Mouse (Mus musculus) left cerebral cortex, adult 18-20 months (tissue): Measurements from ENCODE around the gene Slc27a1. TPM values are rescaled to one million over a fixed set of nuclear protein-coding genes. Genes with fewer than 3 reads are reported as not detected.

Source experiments
- DNase-seq, 2 experiments: peaks; one replicate each; pipeline ENCODE4 v3.0.0; 2021 to 2022; ENCODE audit warnings: low spot score in 2 of 2, mixed read lengths in 1 of 2
- long read RNA-seq, 2 experiments: library from polyadenylated mRNA; stranded (forward); transcript quantifications; one replicate each; pipeline ENCODE4 v2.0.0; 2021
- total RNA-seq, 2 experiments: library from RNA; stranded (reverse); gene quantifications; 2 replicates each; pipeline ENCODE4 v1.2.3; 2021

The Slc27a1 gene
- total RNA-seq: 100 to 1,000 TPM in 1 of 2 experiments, 10 to 100 TPM in 1; 86.2 to 100 TPM
- long read RNA-seq, experiment 1, transcript Slc27a1-207 (13 exons, 2,730 nt): major isoform, 10 of 163 reads
- long read RNA-seq, experiment 1, transcript Slc27a1-201 (14 exons, 2,795 nt): major isoform, 10 of 163 reads
- long read RNA-seq, experiment 1, partial matches to known transcripts: 46 of 163 reads
- long read RNA-seq, experiment 1, other reads (novel, unspliced or antisense): 97 of 163 reads
- long read RNA-seq, experiment 2, transcript Slc27a1-201 (14 exons, 2,795 nt): major isoform, 10 of 133 reads
- long read RNA-seq, experiment 2, transcript Slc27a1-207 (13 exons, 2,730 nt): minor isoform, 9 of 133 reads
- long read RNA-seq, experiment 2, partial matches to known transcripts: 47 of 133 reads
- long read RNA-seq, experiment 2, other reads (novel, unspliced or antisense): 65 of 133 reads

GRCm38 (mm10) chr8:71568387-71568937 lies at the start of gene Slc27a1:
Gene Slc27a1 (plus strand): TSS chr8:71568882.
- DNase-seq: peak; percentile 60 to 66

GRCm38 (mm10) chr8:71519037-71519825 lies 49.5 kb upstream of the Slc27a1 start:
- DNase-seq: peak in 1 of 2 experiments; percentile 57

- peak; percentile 92 to 96 for DNase-seq
These were observed 47.0 kb upstream of the Slc27a1 start for GRCm38 (mm10) chr8:71521634-71522033.

- no peak for DNase-seq
These were observed 43.2 kb upstream of the Slc27a1 start, which contains the start of gene Ccdc194 for GRCm38 (mm10) chr8:71525226-71526050. Gene Ccdc194 (minus strand): TSS chr8:71525711.

GRCm38 (mm10) chr8:71526272-71526671 lies 42.4 kb upstream of the Slc27a1 start:
- no peak for DNase-seq

GRCm38 (mm10) chr8:71527162-71527870 lies 41.4 kb upstream of the Slc27a1 start:
- DNase-seq: no peak

GRCm38 (mm10) chr8:71528362-71529073 lies 40.2 kb upstream of the Slc27a1 start:
- DNase-seq: no peak

- DNase-seq: peak; percentile 30 to 36
These were observed 37.8 kb upstream of the Slc27a1 start for GRCm38 (mm10) chr8:71530735-71531467.

- DNase-seq: no peak
These were observed 34.3 kb upstream of the Slc27a1 start for GRCm38 (mm10) chr8:71534263-71534810.

GRCm38 (mm10) chr8:71535663-71536062 lies 33.0 kb upstream of the Slc27a1 start:
- DNase-seq: peak in 1 of 2 experiments; percentile 25

- peak; percentile 25 to 26 for DNase-seq
These were observed 31.4 kb upstream of the Slc27a1 start, which contains the start of gene Bst2 for GRCm38 (mm10) chr8:71537028-71537867. Gene Bst2 (minus strand): TSS chr8:71537456.

- peak; percentile 96 to 97 for DNase-seq
These were observed 25.9 kb upstream of the Slc27a1 start, which contains the start of gene Mvb12a for GRCm38 (mm10) chr8:71542632-71543343. Gene Mvb12a (plus strand): TSS chr8:71542922.

GRCm38 (mm10) chr8:71543755-71544154 lies 24.9 kb upstream of the Slc27a1 start:
- no peak for DNase-seq

- no peak for DNase-seq
These were observed 23.6 kb upstream of the Slc27a1 start for GRCm38 (mm10) chr8:71545053-71545452.

- DNase-seq: no peak
These were observed 21.1 kb upstream of the Slc27a1 start for GRCm38 (mm10) chr8:71547590-71547989.

- no peak for DNase-seq
These were observed 17.9 kb upstream of the Slc27a1 start for GRCm38 (mm10) chr8:71550754-71551153.

GRCm38 (mm10) chr8:71552770-71553169 lies 15.9 kb upstream of the Slc27a1 start:
- no peak for DNase-seq
